Mouse (Mus musculus): ENCODE data around the gene Fam78a. TPM values are rescaled to one million over a fixed set of nuclear protein-coding genes. Genes with fewer than 3 reads are reported as not detected.

Gene Fam78a
- polyA plus RNA-seq, 1 experiment from 2014 or later, result 2.5 TPM

GRCm38 (mm10) chr2:32104122-32104521 is 19.5 kb upstream of the Fam78a start:
- Histone ChIP-seq H3K4me2 (replicated peaks; ENCODE audit: low read depth, low read length) (no peak overlapping the region), H3K4me3 (ENCODE audit: low read depth, low read length) (no peak overlapping the region), H3K9ac (replicated peaks; ENCODE audit: low read depth) (no peak overlapping the region), H3K9me3 (ENCODE audit: low read length) (no peaks in the 10 kb centered on the region), H3K27ac (ENCODE audit: low read length) (no peak overlapping the region), H3K27me3 (replicated peaks; ENCODE audit: insufficient read depth, low read length) (no peaks in the 10 kb centered on the region), H3K4me1 (ENCODE audit: insufficient read depth, low read depth, low read length) (no peaks in the 10 kb centered on the region), H3K36me3 (ENCODE audit: insufficient read depth, low read length) (no peaks in the 10 kb centered on the region)
- TF ChIP-seq EP300 (IDR thresholded peaks at IDR 0.05), result no peak
- no peak for TF ChIP-seq CTCF (IDR thresholded peaks at IDR 0.05)
- 74% methylated on average over 7 of the region's 7 CpGs for WGBS
- no peak for ATAC-seq
- DNase-seq (ENCODE audit: low spot score), result no peak

- no peak overlapping the region for H3K4me3 ChIP-seq (ENCODE audit: low read depth, low read length)
- no peak overlapping the region for H3K27ac ChIP-seq (ENCODE audit: low read length)
- no peak overlapping the region for H3K4me2 ChIP-seq (replicated peaks; ENCODE audit: low read depth, low read length)
- no peaks in the 10 kb centered on the region for H3K9me3 ChIP-seq (ENCODE audit: low read length)
- TF ChIP-seq EP300 (IDR thresholded peaks at IDR 0.05) (no peak), CTCF (IDR thresholded peaks at IDR 0.05) (no peak)
- no peaks in the 10 kb centered on the region for H3K27me3 ChIP-seq (replicated peaks; ENCODE audit: insufficient read depth, low read length)
- DNase-seq (ENCODE audit: low spot score) (no peak), ATAC-seq (no peak)
- no peaks in the 10 kb centered on the region for H3K4me1 ChIP-seq (ENCODE audit: insufficient read depth, low read depth, low read length)
- no peak overlapping the region for H3K9ac ChIP-seq (replicated peaks; ENCODE audit: low read depth)
- no peaks in the 10 kb centered on the region for H3K36me3 ChIP-seq (ENCODE audit: insufficient read depth, low read length)
- 67% methylated on average over 7 of the region's 7 CpGs for WGBS
Observed at GRCm38 (mm10) chr2:32103557-32103956, 18.9 kb upstream of the Fam78a start.

GRCm38 (mm10) chr2:32102944-32103343 is 18.3 kb upstream of the Fam78a start:
- no peak overlapping the region for H3K4me3 ChIP-seq (ENCODE audit: low read depth, low read length)
- no peak for TF ChIP-seq EP300 (IDR thresholded peaks at IDR 0.05)
- TF ChIP-seq CTCF (IDR thresholded peaks at IDR 0.05), result no peak
- no peak overlapping the region for H3K4me2 ChIP-seq (replicated peaks; ENCODE audit: low read depth, low read length)
- no peaks in the 10 kb centered on the region for H3K4me1 ChIP-seq (ENCODE audit: insufficient read depth, low read depth, low read length)
- no peaks in the 10 kb centered on the region for H3K9me3 ChIP-seq (ENCODE audit: low read length)
- H3K27me3 ChIP-seq (replicated peaks; ENCODE audit: insufficient read depth, low read length), result no peaks in the 10 kb centered on the region
- DNase-seq (ENCODE audit: low spot score) (no peak), ATAC-seq (no peak)
- 59% methylated on average over 5 of the region's 5 CpGs for WGBS
- H3K36me3 ChIP-seq (ENCODE audit: insufficient read depth, low read length), result no peaks in the 10 kb centered on the region
- no peak overlapping the region for H3K9ac ChIP-seq (replicated peaks; ENCODE audit: low read depth)
- H3K27ac ChIP-seq (ENCODE audit: low read length), result no peak overlapping the region

- no peak for TF ChIP-seq CTCF (IDR thresholded peaks at IDR 0.05)
- no peak for TF ChIP-seq EP300 (IDR thresholded peaks at IDR 0.05)
- H3K27ac ChIP-seq (ENCODE audit: low read length), result no peak overlapping the region
- no peaks in the 10 kb centered on the region for H3K27me3 ChIP-seq (replicated peaks; ENCODE audit: insufficient read depth, low read length)
- H3K4me3 ChIP-seq (ENCODE audit: low read depth, low read length), result no peak overlapping the region
- H3K4me1 ChIP-seq (ENCODE audit: insufficient read depth, low read depth, low read length), result no peaks in the 10 kb centered on the region
- 79% methylated on average over 10 of the region's 10 CpGs for WGBS
- DNase-seq (ENCODE audit: low spot score), result no peak
- H3K36me3 ChIP-seq (ENCODE audit: insufficient read depth, low read length), result no peaks in the 10 kb centered on the region
- H3K9me3 ChIP-seq (ENCODE audit: low read length), result no peaks in the 10 kb centered on the region
- H3K4me2 ChIP-seq (replicated peaks; ENCODE audit: low read depth, low read length), result peak overlapping the region; percentile 36
- no peak overlapping the region for H3K9ac ChIP-seq (replicated peaks; ENCODE audit: low read depth)
- ATAC-seq, result no peak
Observed at GRCm38 (mm10) chr2:32096122-32096420, 11.4 kb upstream of the Fam78a start.

- peak; percentile 73 for ATAC-seq
- no peaks in the 10 kb centered on the region for H3K9me3 ChIP-seq (ENCODE audit: low read length)
- H3K27ac ChIP-seq (ENCODE audit: low read length), result no peak within 1 kb of the TSS
- 48% methylated on average over 22 of the region's 22 CpGs for WGBS
- no peaks in the 10 kb centered on the region for H3K27me3 ChIP-seq (replicated peaks; ENCODE audit: insufficient read depth, low read length)
- no peaks in the 10 kb centered on the region for H3K4me1 ChIP-seq (ENCODE audit: insufficient read depth, low read depth, low read length)
- 0 out of 2 replicates have a peak within 1 kb of the TSS, but pooled peaks have one; percentile 26 for H3K9ac ChIP-seq (replicated peaks; ENCODE audit: low read depth)
- TF ChIP-seq EP300 (IDR thresholded peaks at IDR 0.05) (no peak), CTCF (IDR thresholded peaks at IDR 0.05) (no peak)
- peak; percentile 57 for DNase-seq (ENCODE audit: low spot score)
- peak within 1 kb of the TSS; percentile 28; the same call in 1 of the 2 replicates for H3K4me3 ChIP-seq (ENCODE audit: low read depth, low read length)
- H3K36me3 ChIP-seq (ENCODE audit: insufficient read depth, low read length), result no peaks in the 10 kb centered on the region
- H3K4me2 ChIP-seq (replicated peaks; ENCODE audit: low read depth, low read length), result peak within 1 kb of the TSS; percentile 36
Observed at GRCm38 (mm10) chr2:32095351-32096121, 10.9 kb upstream of the Fam78a start, which contains the start of gene Plpp7. Gene Plpp7, plus strand, starts transcription at chr2:32095528.

- no peaks in the 10 kb centered on the region for H3K4me1 ChIP-seq (ENCODE audit: insufficient read depth, low read depth, low read length)
- H3K4me3 ChIP-seq (ENCODE audit: low read depth, low read length), result no peak overlapping the region
- H3K27me3 ChIP-seq (replicated peaks; ENCODE audit: insufficient read depth, low read length), result no peaks in the 10 kb centered on the region
- no peaks in the 10 kb centered on the region for H3K9me3 ChIP-seq (ENCODE audit: low read length)
- H3K36me3 ChIP-seq (ENCODE audit: insufficient read depth, low read length), result no peaks in the 10 kb centered on the region
- ATAC-seq (no peak), DNase-seq (ENCODE audit: low spot score) (no peak)
- WGBS, result 73% methylated on average over 7 of the region's 7 CpGs
- no peak overlapping the region for H3K27ac ChIP-seq (ENCODE audit: low read length)
- no peak for TF ChIP-seq EP300 (IDR thresholded peaks at IDR 0.05)
- no peak for TF ChIP-seq CTCF (IDR thresholded peaks at IDR 0.05)
- no peak overlapping the region for H3K9ac ChIP-seq (replicated peaks; ENCODE audit: low read depth)
- no peak overlapping the region for H3K4me2 ChIP-seq (replicated peaks; ENCODE audit: low read depth, low read length)
Observed at GRCm38 (mm10) chr2:32094001-32094707, 9.5 kb upstream of the Fam78a start.

Measured in lung, postnatal 0 days (tissue).